8 mouse cellular contexts compared by ENCODE assay signal in the genomic region with DNA sequence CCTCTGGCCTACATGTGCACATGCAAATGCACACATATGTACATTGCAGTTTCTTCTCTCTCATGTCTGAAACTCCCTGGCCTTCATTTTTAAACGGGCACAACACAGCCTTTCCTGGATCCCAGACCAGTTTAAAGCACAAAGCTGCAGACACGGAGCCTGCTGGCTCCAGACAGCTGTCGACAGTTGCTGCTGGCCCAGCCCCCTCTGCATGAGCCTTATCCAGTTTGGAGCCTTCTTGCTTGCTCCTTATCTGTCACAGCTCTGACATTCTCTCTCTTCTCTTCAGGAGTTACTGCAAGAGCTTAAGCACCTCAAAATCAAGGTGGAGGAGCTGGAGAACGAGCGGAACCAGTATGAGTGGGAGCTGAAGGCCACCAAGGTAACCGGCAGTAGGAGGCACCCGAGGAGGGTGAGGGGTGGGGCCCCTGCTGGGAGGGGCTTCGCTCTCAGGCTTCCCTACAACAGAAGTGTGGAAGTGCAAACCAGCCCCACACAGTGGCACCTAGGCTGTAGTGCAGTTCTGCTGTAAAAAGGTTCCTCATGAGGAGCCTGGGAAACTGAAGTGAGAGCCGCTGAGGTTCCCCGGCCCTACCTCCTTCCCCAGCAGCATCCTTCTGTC. TPM values are rescaled to one million over a fixed set of nuclear protein-coding genes. Genes with fewer than 3 reads are reported as not detected.
A peak's percentile ranks its signal among the peaks of the same experiment; 100 is the strongest.
DNase-seq lines count a peak whose midpoint lies in the region; ATAC-seq lines count a peak whose summit lies in the region.

No protein-coding gene starts in this region.

- peak; percentile 88 for DNase-seq in R1 (ENCODE audit: low read depth, low spot score)
- DNase-seq in gastrocnemius, postnatal 10 days, result peak; percentile 65
- peak; percentile 61 for DNase-seq in hindlimb bud, embryonic 11.5 days (ENCODE audit: extremely low spot score, low read depth, low spot score)
- peak; percentile 58 to 67 for DNase-seq in left cerebral cortex, adult 18-20 months (ENCODE audit: low spot score in 2 of 2)
- DNase-seq in lung, postnatal 36 days, result peak; percentile 93
- DNase-seq in retina, postnatal 1 day, result peak; percentile 86
- peak; percentile 89 to 93 for DNase-seq in thymus, postnatal 36 days

- peak; percentile 84 for ATAC-seq in common myeloid progenitor, adult 5-6 weeks (replicated peaks; ENCODE audit: low read depth, poor library complexity, severe bottlenecking)

RNA-seq across cellular contexts. Expression of a gene that starts 49.2 kb away (rescaled TPM):
- not detected in 2 replicates for total RNA-seq in common myeloid progenitor, adult 5-6 weeks (2017)
- under 1 TPM; 0.20 to 0.54 TPM for total RNA-seq in gastrocnemius, postnatal 10 days (2021)
- total RNA-seq in left cerebral cortex, adult 18-20 months (2021), result not detected

Comparison
In these comparisons a context has a peak if more than half of its experiments do, and no peak if none do; other contexts are left out.
1. Peak in every context shown above with its lines: DNase-seq and ATAC-seq.